Comparison of ENCODE assay signal across 9 mouse cellular contexts in genomic region chr13:53120906-53121305, GRCm38 (mm10).
DNase-seq lines count a peak whose midpoint lies in the region; ATAC-seq and TF ChIP-seq lines count a peak whose summit lies in the region.
"Had no signal": no experiment of that assay in that cellular context is flagged by ENCODE, and none has a peak within 500 bp of the region (broad histone marks: within the 10 kb centered on the region; RNA-seq: fewer than 3 reads in every experiment).

No protein-coding gene starts in this region.

- H3K9ac ChIP-seq in embryonic facial prominence, embryonic 12.5 days, result no peak overlapping the region
- no peak overlapping the region for H3K9ac ChIP-seq in neural tube, embryonic 15.5 days (replicated peaks)
- H3K9ac ChIP-seq in intestine, embryonic 16.5 days (ENCODE audit: low read depth, low read length), result no peak overlapping the region
- H3K9ac ChIP-seq in liver, embryonic 12.5 days, result no peak overlapping the region; the same call in 1 of the 2 replicates

- no peak for TF ChIP-seq CTCF in lung, adult 2 months (IDR thresholded peaks at IDR 0.05; ENCODE audit: insufficient read depth, low read length)

- H3K27me3 ChIP-seq in embryonic facial prominence, embryonic 12.5 days, result no peaks in the 10 kb centered on the region
- no peaks in the 10 kb centered on the region for H3K27me3 ChIP-seq in neural tube, embryonic 15.5 days (replicated peaks)
- no peaks in the 10 kb centered on the region for H3K27me3 ChIP-seq in intestine, embryonic 16.5 days (replicated peaks; ENCODE audit: control insufficient read depth, insufficient read depth, low read length)
- no peaks in the 10 kb centered on the region for H3K27me3 ChIP-seq in liver, embryonic 12.5 days (replicated peaks)

- H3K27ac ChIP-seq in embryonic facial prominence, embryonic 12.5 days, result peak overlapping the region; percentile 12; the same call in 1 of the 2 replicates
- peak overlapping the region; percentile 35 for H3K27ac ChIP-seq in neural tube, embryonic 15.5 days (replicated peaks)
- H3K27ac ChIP-seq in intestine, embryonic 16.5 days (ENCODE audit: low read length), result no peak overlapping the region
- H3K27ac ChIP-seq in liver, embryonic 12.5 days, result no peak overlapping the region

- H3K4me1 ChIP-seq in lung, adult 2 months (ENCODE audit: control insufficient read depth, insufficient read depth, low read length), result no peaks in the 10 kb centered on the region
- peaks cover 18% of the 10 kb centered on the region for H3K4me1 ChIP-seq in embryonic facial prominence, embryonic 12.5 days
- peaks cover 21% of the 10 kb centered on the region for H3K4me1 ChIP-seq in neural tube, embryonic 15.5 days
- H3K4me1 ChIP-seq in intestine, embryonic 16.5 days (ENCODE audit: control insufficient read depth, insufficient read depth, low read length), result peaks cover 21% of the 10 kb centered on the region
- H3K4me1 ChIP-seq in liver, embryonic 12.5 days, result no peaks in the 10 kb centered on the region

- peak; percentile 51 for DNase-seq in lung, postnatal 10 days
- DNase-seq in lung, adult 2 months, result no peak
- DNase-seq in kidney, postnatal 14 days, result peak; percentile 56
- DNase-seq: cerebellum, adult 8-10 months had no signal

- 37% methylated on average over 11 of the region's 11 CpGs for WGBS in lung, adult 2 months
- WGBS in embryonic facial prominence, embryonic 12.5 days, result 37% methylated on average over 11 of the region's 11 CpGs
- 28% methylated on average over 11 of the region's 11 CpGs for WGBS in neural tube, embryonic 15.5 days
- 40% methylated on average over 11 of the region's 11 CpGs for WGBS in intestine, embryonic 16.5 days
- 38% methylated on average over 11 of the region's 11 CpGs for WGBS in liver, embryonic 12.5 days (ENCODE audit: insufficient replicate concordance)

- TF ChIP-seq POLR2A in lung, adult 2 months (IDR thresholded peaks at IDR 0.05; ENCODE audit: borderline replicate concordance, extremely low read depth, low read depth, low read length), result no peak

- H3K4me2 ChIP-seq in embryonic facial prominence, embryonic 12.5 days (replicated peaks), result no peak overlapping the region
- peak overlapping the region; percentile 36 for H3K4me2 ChIP-seq in neural tube, embryonic 15.5 days
- no peak overlapping the region for H3K4me2 ChIP-seq in intestine, embryonic 16.5 days (ENCODE audit: low read depth, low read length)
- no peak overlapping the region for H3K4me2 ChIP-seq in liver, embryonic 12.5 days

- no peak for ATAC-seq in embryonic facial prominence, embryonic 12.5 days (ENCODE audit: insufficient number of reproducible peaks, insufficient read depth, low FRiP score, low TSS enrichment)
- ATAC-seq in neural tube, embryonic 15.5 days (ENCODE audit: low FRiP score), result no peak
- ATAC-seq in erythroid progenitor cell, adult 5-6 weeks (replicated peaks; ENCODE audit: low FRiP score, poor library complexity, severe bottlenecking), result no peak
- ATAC-seq in intestine, embryonic 16.5 days, result no peak
- no peak for ATAC-seq in liver, embryonic 12.5 days

- no peaks in the 10 kb centered on the region for H3K9me3 ChIP-seq in embryonic facial prominence, embryonic 12.5 days
- no peaks in the 10 kb centered on the region for H3K9me3 ChIP-seq in neural tube, embryonic 15.5 days (replicated peaks)
- H3K9me3 ChIP-seq in intestine, embryonic 16.5 days (ENCODE audit: control insufficient read depth, low read length), result no peaks in the 10 kb centered on the region
- H3K9me3 ChIP-seq in liver, embryonic 12.5 days (replicated peaks), result no peaks in the 10 kb centered on the region

- no peak overlapping the region for H3K4me3 ChIP-seq in lung, adult 2 months (replicated peaks; ENCODE audit: extremely low read depth, low read depth, low read length)
- H3K4me3 ChIP-seq in embryonic facial prominence, embryonic 12.5 days, result no peak overlapping the region
- no peak overlapping the region for H3K4me3 ChIP-seq in neural tube, embryonic 15.5 days (replicated peaks)
- H3K4me3 ChIP-seq in intestine, embryonic 16.5 days (ENCODE audit: low read length), result no peak overlapping the region
- no peak overlapping the region for H3K4me3 ChIP-seq in liver, embryonic 12.5 days

- peaks cover 33% of the 10 kb centered on the region for H3K36me3 ChIP-seq in embryonic facial prominence, embryonic 12.5 days
- no peaks in the 10 kb centered on the region for H3K36me3 ChIP-seq in neural tube, embryonic 15.5 days
- peaks cover 10% of the 10 kb centered on the region; the same call in 1 of the 2 replicates for H3K36me3 ChIP-seq in intestine, embryonic 16.5 days (ENCODE audit: control insufficient read depth, insufficient read depth, low read length)
- H3K36me3 ChIP-seq in liver, embryonic 12.5 days, result no peaks in the 10 kb centered on the region

Comparison
In these comparisons a context has a peak if more than half of its experiments do, and no peak if none do; other contexts are left out.
1. H3K27ac ChIP-seq: peak in embryonic facial prominence, embryonic 12.5 days (single experiment) and neural tube, embryonic 15.5 days (single experiment); none in intestine, embryonic 16.5 days (single experiment) and liver, embryonic 12.5 days (single experiment).